Mouse (Mus musculus) central nervous system, embryonic 11.5 days (tissue): ENCODE results near the gene Slc23a2. TPM values are rescaled to one million over a fixed set of nuclear protein-coding genes. Genes with fewer than 3 reads are reported as not detected.

Experiments used
- polyA plus RNA-seq: library from polyadenylated mRNA; depleted of rRNA; stranded (reverse); fragments of >200 nt; gene quantifications from 2 replicates; pipeline ENCODE4 v1.2.3, GENCODE M21; 2012; rRNA removed

Slc23a2 gene
- polyA plus RNA-seq, result 8.6 and 14.9 TPM in 2 replicates

GRCm38 (mm10) chr2:132144971-132145691 lies at the start of gene Slc23a2:
Gene Slc23a2 (minus strand): TSS chr2:132145108.

GRCm38 (mm10) chr2:132029646-132030417 lies 115.1 kb downstream of the Slc23a2 start, which contains the start of gene Rassf2:
Gene Rassf2 (minus strand): TSS chr2:132030258.

Other genes with a start within 250 kb of the Slc23a2 start
- 21.8 and 33.3 TPM in 2 replicates for gene Prnp, start 235.2 kb downstream of the Slc23a2 start, polyA plus RNA-seq
- gene Prn, start 235.2 kb downstream of the Slc23a2 start, polyA plus RNA-seq, result 0.10 TPM in 1 of 2 replicates, not detected in the other
- 2.6 and 9.4 TPM in 2 replicates for gene Prnd, start 194.2 kb downstream of the Slc23a2 start, polyA plus RNA-seq
- gene Rassf2, start 114.8 kb downstream of the Slc23a2 start, polyA plus RNA-seq, result 17.1 and 19.4 TPM in 2 replicates
- gene Tmem230, start 102.7 kb upstream of the Slc23a2 start, polyA plus RNA-seq, result 45.9 and 46.8 TPM in 2 replicates
- 446 and 495 TPM in 2 replicates for gene Pcna, start 108.2 kb upstream of the Slc23a2 start, polyA plus RNA-seq
- gene Cds2, start 118.0 kb upstream of the Slc23a2 start, polyA plus RNA-seq, result 25.4 and 27.3 TPM in 2 replicates
- gene Prokr2, start 240.3 kb upstream of the Slc23a2 start, polyA plus RNA-seq, result 0.29 and 0.86 TPM in 2 replicates